Mouse (Mus musculus) monocyte, adult 2 months (primary cell): ENCODE measurements around the gene Car11.
A peak's percentile ranks its signal among the peaks of the same experiment; 100 is the strongest.

Source experiments
- DNase-seq, 2 experiments: peaks; one replicate each; pipeline ENCODE4 v3.0.0; 2022; ENCODE audit warnings: low spot score in 2 of 2, low read depth in 1 of 2

The Car11 gene

GRCm38 (mm10) chr7:45721642-45722347, 22.2 kb downstream of the Car11 start:
- no peak for DNase-seq

DNA sequence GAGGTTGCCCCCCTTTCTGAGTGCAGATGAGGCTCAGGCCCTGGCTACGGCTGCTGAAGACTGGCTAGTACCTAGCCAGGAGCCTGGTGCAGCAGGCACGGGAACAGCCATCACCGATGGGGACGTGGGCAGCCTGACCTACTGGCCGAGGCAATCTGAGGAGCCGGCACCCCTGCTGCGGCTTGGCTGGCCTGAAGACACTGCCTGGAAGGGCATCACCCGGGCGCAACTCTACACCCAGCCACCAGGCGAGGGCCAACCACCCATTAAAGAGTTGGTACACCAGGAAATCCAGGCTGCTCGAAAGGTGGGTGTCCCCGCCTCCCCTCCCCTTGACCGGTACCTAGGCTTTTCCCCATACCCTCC, 22.7 kb downstream of the Car11 start:
- no peak for DNase-seq

DNA sequence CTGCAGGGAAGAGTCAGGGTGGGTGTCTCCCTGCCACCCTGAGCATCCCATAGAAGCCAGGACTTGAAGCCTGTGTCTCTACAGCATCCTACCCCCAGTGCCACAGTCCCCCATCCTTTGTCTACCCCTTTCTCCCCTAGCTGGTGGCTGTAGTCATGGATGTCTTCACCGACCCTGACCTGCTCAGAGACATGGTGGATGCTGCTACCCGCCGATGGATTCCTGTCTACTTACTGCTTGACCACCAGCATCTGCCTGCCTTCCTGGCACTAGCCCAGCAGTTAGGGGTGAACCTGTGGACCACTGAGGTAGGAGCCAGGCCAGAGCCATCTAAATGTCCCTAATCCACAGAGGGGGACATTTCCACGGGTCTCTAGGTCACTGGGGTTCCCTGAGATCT, 23.7 kb downstream of the Car11 start:
- no peak for DNase-seq

- DNase-seq = no peak
Measured at GRCm38 (mm10) chr7:45723781-45724180, 24.1 kb downstream of the Car11 start.

GRCm38 (mm10) chr7:45725151-45725550, 25.5 kb downstream of the Car11 start:
- DNase-seq = no peak

DNA sequence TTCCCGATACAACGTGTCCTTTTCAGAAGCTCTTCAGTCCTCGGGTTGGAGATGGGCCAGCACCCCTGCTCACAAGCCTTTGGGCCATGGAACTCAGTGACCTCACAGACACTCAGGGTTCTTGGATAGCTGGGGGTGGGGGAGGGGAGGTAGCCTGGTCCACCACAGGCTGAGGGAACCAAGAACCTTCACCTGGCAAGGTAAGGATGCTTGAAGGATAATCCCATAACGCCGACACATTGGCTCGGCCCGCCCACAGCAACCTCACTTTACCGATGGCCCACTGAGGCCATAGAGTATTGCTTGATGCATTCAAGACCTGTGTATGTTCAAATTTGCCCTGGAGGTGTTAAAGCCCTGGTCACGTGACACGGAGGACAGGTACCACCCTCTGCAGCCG, 26.1 kb downstream of the Car11 start, which contains the start of gene Spaca4:
TSS of gene Spaca4 (minus strand) at position 101 of the 400 bp plus-strand sequence.
- no peak for DNase-seq

GRCm38 (mm10) chr7:45726419-45726818, 26.8 kb downstream of the Car11 start:
- DNase-seq = no peak

GRCm38 (mm10) chr7:45727625-45728024, 28.0 kb downstream of the Car11 start:
- no peak for DNase-seq

- no peak for DNase-seq
Measured at GRCm38 (mm10) chr7:45730727-45731431, 31.2 kb downstream of the Car11 start.

GRCm38 (mm10) chr7:45733477-45733876, 33.8 kb downstream of the Car11 start:
- no peak for DNase-seq

DNA sequence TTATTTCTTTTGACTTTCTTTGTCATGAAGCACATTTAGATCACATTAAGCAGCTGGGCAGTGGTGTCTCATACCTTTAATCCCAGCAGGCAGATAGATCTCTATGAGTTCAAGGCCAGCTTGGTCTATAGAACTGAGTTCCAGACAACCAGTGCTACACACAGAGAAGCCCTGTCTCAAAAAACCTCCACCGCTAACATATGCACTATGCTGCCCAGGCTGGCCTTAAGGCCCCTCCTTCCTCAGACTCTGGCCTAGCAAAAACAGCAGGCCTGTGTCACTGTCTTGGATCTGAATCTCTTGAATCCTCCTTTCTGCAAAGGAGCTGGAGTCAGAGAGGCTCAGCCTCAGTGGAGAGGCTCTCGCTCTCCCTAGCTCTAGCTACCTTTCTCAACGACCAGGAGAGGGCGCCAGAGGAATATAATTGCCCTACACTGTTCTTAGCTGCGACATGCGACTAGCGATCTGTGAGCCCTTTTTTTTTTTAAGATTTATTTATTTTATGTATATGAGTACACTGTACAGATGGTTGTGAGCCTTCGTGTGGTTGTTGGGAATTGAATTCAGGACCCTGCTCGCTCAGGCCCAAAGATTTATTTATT, 39.6 kb downstream of the Car11 start:
- peak in 1 of 2 experiments; percentile 61 for DNase-seq

GRCm38 (mm10) chr7:45739820-45740219, 40.2 kb downstream of the Car11 start:
- no peak for DNase-seq

GRCm38 (mm10) chr7:45741308-45741707, 41.7 kb downstream of the Car11 start:
- no peak for DNase-seq

DNA sequence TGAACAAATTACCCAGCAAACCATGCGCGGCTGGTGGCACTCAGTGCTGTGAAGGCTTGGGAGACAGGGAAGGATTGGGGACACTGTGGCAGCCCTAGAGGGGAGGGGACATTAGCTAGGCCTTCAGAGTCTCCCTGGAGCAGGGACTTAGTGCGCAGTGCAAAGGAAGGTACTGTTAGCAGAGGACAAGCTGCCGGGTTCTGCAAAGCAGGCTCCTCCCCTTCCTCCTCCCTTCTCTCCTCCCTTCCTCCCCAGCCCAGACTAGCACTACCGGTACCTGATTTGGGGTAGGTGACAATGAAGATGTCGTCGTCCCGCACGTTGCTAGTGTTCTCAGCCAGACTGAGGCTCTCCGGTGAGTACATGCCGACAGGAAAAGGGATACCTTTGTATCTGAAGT, 42.1 kb downstream of the Car11 start:
- DNase-seq = no peak

DNA sequence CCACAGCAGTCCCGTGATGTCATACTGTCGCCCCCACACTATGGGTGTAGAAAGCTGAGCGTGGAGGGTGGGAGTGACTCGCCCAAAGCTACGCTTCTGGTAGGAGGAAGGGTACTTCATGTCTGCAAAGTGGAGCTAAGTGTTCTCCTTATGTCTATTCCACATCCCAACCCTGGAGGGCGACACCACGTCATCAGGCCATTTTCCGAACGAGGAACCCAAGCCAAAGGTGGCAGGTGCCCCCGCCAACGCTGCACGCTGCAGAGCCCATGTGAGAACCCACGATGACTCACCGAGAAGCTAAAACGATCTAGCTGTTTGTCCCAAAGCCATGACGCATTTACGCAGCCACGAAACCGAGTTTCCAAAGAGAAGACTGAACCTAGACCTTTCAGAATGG, 42.7 kb downstream of the Car11 start:
- no peak for DNase-seq

GRCm38 (mm10) chr7:45744387-45744786, 44.7 kb downstream of the Car11 start:
- peak; percentile 33 to 71 for DNase-seq

GRCm38 (mm10) chr7:45746518-45746917, 46.9 kb downstream of the Car11 start:
- DNase-seq = no peak

DNA sequence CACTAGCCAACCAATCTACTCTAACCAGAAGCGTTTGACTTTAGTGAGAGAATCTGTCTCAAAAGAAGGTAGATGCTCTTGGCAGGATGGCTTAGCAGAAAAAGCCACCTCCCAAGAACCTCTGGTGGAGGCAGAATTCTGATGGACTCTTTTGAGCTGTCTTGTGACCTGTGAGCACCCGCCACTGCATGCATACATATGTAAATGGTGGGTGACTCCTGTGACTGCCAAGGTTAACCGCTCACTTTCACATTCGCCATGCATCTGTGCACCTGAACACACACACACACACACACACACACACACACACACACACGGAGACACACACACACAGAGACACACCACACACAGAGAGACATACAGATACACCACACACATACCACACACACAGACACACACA, 47.8 kb downstream of the Car11 start:
- no peak for DNase-seq

DNA sequence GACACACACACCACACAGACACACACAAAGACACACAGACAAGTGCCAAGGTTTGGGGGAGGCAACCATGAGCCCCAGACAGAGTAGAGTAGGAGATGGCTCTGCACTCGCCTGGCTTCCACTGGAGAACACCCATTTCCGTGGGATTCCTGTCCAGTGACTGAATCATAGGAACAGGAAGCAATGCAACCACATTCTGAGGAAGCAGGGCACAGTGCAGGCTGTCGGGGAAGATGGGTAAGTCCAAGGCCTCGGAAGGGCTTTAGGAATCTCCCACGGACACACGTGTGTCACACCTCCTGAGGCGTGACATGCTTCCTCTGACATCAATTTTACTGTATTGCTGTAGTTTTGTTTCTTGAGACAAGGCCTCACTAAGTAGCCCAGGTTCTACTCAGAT, 48.5 kb downstream of the Car11 start:
- DNase-seq = no peak

DNA sequence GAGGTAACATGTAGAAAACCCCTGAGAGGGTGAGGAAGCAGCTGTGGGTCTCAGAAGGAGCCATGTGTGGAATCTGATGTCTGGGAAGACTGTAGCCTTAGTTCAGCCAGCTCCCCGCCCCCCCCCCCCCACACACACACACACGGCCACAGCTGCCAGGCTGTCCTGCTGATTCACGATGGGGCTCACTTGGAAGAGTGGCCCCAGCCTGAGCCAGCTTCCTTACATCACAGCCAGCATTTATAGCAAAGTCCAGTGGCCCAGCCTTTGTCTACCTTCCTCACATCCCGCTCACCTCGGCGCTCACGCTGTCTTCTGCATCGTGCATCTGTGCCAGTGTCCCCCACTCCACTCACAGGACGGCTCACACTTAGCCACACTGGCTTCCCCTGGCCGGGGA, 49.8 kb downstream of the Car11 start:
- DNase-seq = no peak

- no peak for DNase-seq
Measured at GRCm38 (mm10) chr7:45750162-45750561, 50.5 kb downstream of the Car11 start.
